Mouse (Mus musculus) heart, postnatal 0 days (tissue): ENCODE measurements around the gene Sufu. TPM values are rescaled to one million over a fixed set of nuclear protein-coding genes. Genes with fewer than 3 reads are reported as not detected.

ENCODE experiments used
- ATAC-seq: fragments of 200-750 bp; cut with Nextera tagmentation; 2 replicates; pipeline ENCODE4 v1.8.0; 2017; ENCODE audit warnings: low read depth, moderate number of reproducible peaks, moderate library complexity; ENCODE audit not compliant: insufficient read depth
- DNase-seq: peaks from one replicate; pipeline ENCODE4 v3.0.0-alpha.2; 2016; ENCODE audit warnings: low spot score
- H3K27ac ChIP-seq: fragments of 300-500 bp; sonication (generic); 2 replicates; pipeline ENCODE4 v1.5.1; 2014; ENCODE audit warnings: low read depth, mild to moderate bottlenecking
- H3K27me3 ChIP-seq: fragments of 300-500 bp; sonication (generic); 2 replicates; pipeline ENCODE4 v1.6.1; 2014; ENCODE audit warnings: low read length, mixed read lengths; ENCODE audit not compliant: control insufficient read depth, insufficient read depth
- H3K36me3 ChIP-seq: fragments of 300-500 bp; sonication (generic); replicated peaks from 2 replicates; pipeline ENCODE4 v1.6.1; 2014; ENCODE audit warnings: low read length, mixed read lengths; ENCODE audit not compliant: control insufficient read depth, insufficient read depth
- H3K4me1 ChIP-seq: fragments of 300-500 bp; sonication (generic); 2 replicates; pipeline ENCODE4 v1.6.1; 2014; ENCODE audit warnings: antibody characterized with exemption; ENCODE audit not compliant: control insufficient read depth, insufficient read depth
- H3K4me2 ChIP-seq: fragments of 300-500 bp; sonication (generic); 2 replicates; pipeline ENCODE4 v1.6.1; 2014; ENCODE audit warnings: low read depth, mild to moderate bottlenecking, low read length, moderate library complexity
- H3K4me3 ChIP-seq: fragments of 300-500 bp; sonication (generic); 2 replicates; pipeline ENCODE4 v1.5.1; 2014; ENCODE audit warnings: low read depth, low read length
- H3K9ac ChIP-seq: fragments of 300-500 bp; sonication (generic); replicated peaks from 2 replicates; pipeline ENCODE4 v1.6.1; 2014; ENCODE audit warnings: low read depth, low read length, mixed read lengths
- H3K9me3 ChIP-seq: fragments of 300-500 bp; sonication (generic); replicated peaks from 2 replicates; pipeline ENCODE4 v1.6.1; 2016; ENCODE audit warnings: low read length; ENCODE audit not compliant: control insufficient read depth
- CTCF ChIP-seq: IDR thresholded peaks from 2 replicates; pipeline ENCODE4 v1.5.1; 2016; ENCODE audit warnings: antibody characterized with exemption, control low read depth, low read depth
- EP300 ChIP-seq: IDR thresholded peaks from 2 replicates; pipeline ENCODE4 v1.6.1; 2016; ENCODE audit warnings: antibody characterized with exemption, low read depth
- WGBS: fragments of 180-500 bp; shearing (Covaris S2); extraction: QIAGEN DNeasy Blood & Tissue Kit; methylation state at CpG from one replicate; pipeline ENCODE4 v1.1.7; 2014; 5-methylcytosine and 5-hydroxymethylcytosine counted together
- polyA plus RNA-seq: library from polyadenylated mRNA; unstranded; fragments of >200 nt; fragmentation: Nextera tagmentation; extraction: Ambion mirVana; gene quantifications from 2 replicates; pipeline ENCODE4 v1.2.1, GENCODE M21; 2015
- total RNA-seq: library from RNA; depleted of rRNA; stranded (reverse); fragments of >200 nt; gene quantifications from 2 replicates; pipeline ENCODE4 v1.2.3, GENCODE M21; 2014; ENCODE audit warnings: low replicate concordance

The Sufu gene
- total and polyA plus RNA-seq, 2 experiments from 2014 or later = 9.2 to 11.0 TPM

GRCm38 (mm10) chr19:46447911-46448310 lies 51.2 kb downstream of the Sufu start:
- ATAC-seq = no peak
- H3K4me1 ChIP-seq = peaks cover 11% of the 10 kb centered on the region; the same call in 1 of the 2 replicates

GRCm38 (mm10) chr19:46449261-46450005 lies 52.7 kb downstream of the Sufu start:
- Histone ChIP-seq H3K4me1 (peaks cover 21% of the 10 kb centered on the region), H3K4me3 (no peak overlapping the region), H3K36me3 (0 out of 2 replicates have a peak, but pooled peaks cover 6% of the 10 kb centered on the region), H3K9me3 (no peaks in the 10 kb centered on the region), H3K27ac (no peak overlapping the region), H3K9ac (no peak overlapping the region), H3K27me3 (no peaks in the 10 kb centered on the region), H3K4me2 (no peak overlapping the region)
- TF ChIP-seq CTCF = no peak
- TF ChIP-seq EP300 = no peak
- WGBS = 78% methylated on average over 7 of the region's 7 CpGs
- ATAC-seq (no peak), DNase-seq (no peak)

More at GRCm38 (mm10) chr19:46447911-46448310, 51.2 kb downstream of the Sufu start:
- Histone ChIP-seq H3K4me3 (no peak overlapping the region), H3K27ac (no peak overlapping the region), H3K4me2 (no peak overlapping the region), H3K27me3 (no peaks in the 10 kb centered on the region), H3K36me3 (no peaks in the 10 kb centered on the region), H3K9ac (no peak overlapping the region), H3K9me3 (no peaks in the 10 kb centered on the region)
- TF ChIP-seq EP300 (no peak), CTCF (no peak)
- WGBS = 36% methylated on average over 6 of the region's 6 CpGs
- DNase-seq = no peak

DNA sequence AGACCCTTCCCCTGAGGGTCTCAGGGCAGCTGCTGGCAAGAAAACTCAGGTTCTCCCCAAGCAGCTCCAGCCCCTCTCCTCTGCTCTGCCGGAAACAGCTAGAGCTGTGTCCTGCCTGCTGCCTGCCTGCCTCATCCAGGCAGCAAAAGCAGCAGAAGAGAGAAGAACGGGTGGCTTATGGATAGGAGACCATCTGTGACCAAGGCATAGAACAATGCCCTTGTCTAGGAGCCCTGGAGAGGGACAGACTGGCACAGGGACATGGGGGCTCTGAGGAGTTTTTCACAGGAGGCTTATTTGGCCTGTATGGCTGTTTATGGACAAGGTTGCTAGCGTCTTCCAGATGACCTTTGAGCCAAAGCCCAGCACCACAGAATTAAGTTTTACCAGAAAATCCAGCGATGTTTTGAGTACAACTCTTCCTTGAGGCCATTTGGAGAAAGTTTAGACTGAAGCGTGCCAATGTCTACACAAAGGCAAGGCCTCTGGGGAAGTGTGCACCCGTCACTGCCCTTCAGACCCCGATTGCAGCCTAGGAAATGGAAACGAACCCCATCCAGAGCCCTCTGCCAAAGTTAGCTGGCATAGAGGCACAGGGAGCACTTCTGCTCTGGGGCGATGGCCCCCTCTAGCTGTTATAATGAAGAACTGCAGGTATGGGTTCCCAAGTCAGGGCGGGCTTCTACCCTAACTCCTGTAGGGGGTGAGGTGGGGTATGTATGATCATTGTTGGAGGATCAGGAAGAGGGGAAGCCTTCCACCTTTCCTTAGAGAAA lies 55.5 kb downstream of the Sufu start:
- DNase-seq = peak; percentile 66
- Histone ChIP-seq H3K36me3 (0 out of 2 replicates have a peak, but pooled peaks cover 6% of the 10 kb centered on the region), H3K9ac (no peak overlapping the region), H3K4me2 (no peak overlapping the region), H3K27ac (0 out of 2 replicates have a peak overlapping the region, but pooled peaks have one; percentile 4), H3K27me3 (no peaks in the 10 kb centered on the region), H3K9me3 (no peaks in the 10 kb centered on the region), H3K4me3 (no peak overlapping the region), H3K4me1 (peaks cover 46% of the 10 kb centered on the region)
- 0 out of 2 replicates have a peak, but pooled peaks have one; percentile 31 for TF ChIP-seq EP300
- peak; percentile 86 for TF ChIP-seq CTCF
- peak; percentile 43; the same call in 1 of the 2 replicates for ATAC-seq
- WGBS = 35% methylated on average over 10 of the region's 10 CpGs

DNA sequence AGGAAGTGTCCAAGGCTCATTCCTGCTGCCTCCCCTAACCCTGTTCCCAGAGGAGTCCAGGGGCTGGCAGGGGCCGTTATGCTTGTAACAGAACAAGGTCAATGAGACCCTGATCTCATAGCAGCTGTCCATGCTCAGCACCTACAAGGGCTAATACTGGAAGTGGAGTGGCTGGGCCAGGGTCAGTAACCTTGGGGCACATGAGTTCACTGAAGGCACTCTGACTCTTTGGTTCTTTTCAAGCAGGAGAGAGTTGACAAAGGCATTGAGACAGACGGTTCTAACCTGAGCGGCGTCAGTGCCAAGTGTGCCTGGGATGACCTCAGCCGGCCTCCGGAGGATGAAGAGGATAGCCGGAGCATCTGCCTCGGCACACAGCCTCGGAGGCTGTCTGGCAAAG lies 56.2 kb downstream of the Sufu start:
- Histone ChIP-seq H3K27me3 (no peaks in the 10 kb centered on the region), H3K4me2 (no peak overlapping the region), H3K4me1 (peaks cover 49% of the 10 kb centered on the region), H3K9ac (no peak overlapping the region), H3K27ac (peak overlapping the region; percentile 92), H3K4me3 (no peak overlapping the region), H3K9me3 (no peaks in the 10 kb centered on the region), H3K36me3 (0 out of 2 replicates have a peak, but pooled peaks cover 6% of the 10 kb centered on the region)
- TF ChIP-seq EP300 = no peak
- no peak for ATAC-seq
- 75% methylated on average over 9 of the region's 9 CpGs for WGBS
- no peak for DNase-seq

DNA sequence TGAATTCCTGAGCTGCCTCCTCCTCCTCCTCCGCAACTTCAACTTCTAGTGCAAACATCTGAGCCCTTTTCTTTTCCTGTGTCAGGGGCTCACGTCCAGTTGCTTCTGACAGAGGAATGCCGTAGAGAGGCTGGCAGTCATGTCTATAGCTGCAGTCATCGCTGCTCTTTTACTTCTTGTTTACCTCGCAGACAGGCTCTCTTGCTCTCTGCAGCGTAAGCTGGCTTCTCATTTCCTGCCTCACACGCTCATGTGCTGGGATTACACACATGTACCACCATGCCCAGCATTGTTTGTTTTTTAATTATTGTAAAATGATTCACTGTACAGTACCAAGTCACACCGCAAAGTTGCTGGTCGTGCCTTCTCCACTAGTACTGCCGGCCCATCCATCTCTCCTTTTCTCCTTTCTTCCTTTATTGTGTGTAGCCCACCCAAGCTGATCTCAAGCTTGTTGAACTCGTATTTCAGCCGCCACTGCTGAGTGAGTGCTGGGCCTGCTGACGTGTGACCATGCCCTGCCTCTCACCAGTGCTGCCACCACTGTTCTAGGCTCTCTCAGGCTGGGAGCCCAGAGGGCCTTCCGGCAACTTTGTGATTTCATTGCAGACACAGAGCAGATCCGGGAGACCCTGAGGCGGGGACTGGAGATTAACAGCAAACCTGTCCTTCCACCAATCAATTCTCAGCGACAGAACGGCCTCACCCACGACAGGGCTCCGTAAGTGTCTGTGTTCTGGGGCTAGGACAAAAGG lies 57.6 kb downstream of the Sufu start:
- Histone ChIP-seq H3K4me2 (peak overlapping the region; percentile 0; the same call in 1 of the 2 replicates), H3K27ac (peak overlapping the region; percentile 92), H3K9ac (peak overlapping the region; percentile 35; the same call in 1 of the 2 replicates), H3K4me3 (no peak overlapping the region), H3K9me3 (no peaks in the 10 kb centered on the region), H3K4me1 (peaks cover 58% of the 10 kb centered on the region), H3K27me3 (no peaks in the 10 kb centered on the region), H3K36me3 (0 out of 2 replicates have a peak, but pooled peaks cover 6% of the 10 kb centered on the region)
- ATAC-seq = 0 out of 2 replicates have a peak, but pooled peaks have one; percentile 16
- TF ChIP-seq EP300 (no peak), CTCF (peak; percentile 4; the same call in 1 of the 2 replicates)
- DNase-seq = no peak
- 27% methylated on average over 20 of the region's 20 CpGs for WGBS
